Mouse (Mus musculus) right cerebral cortex, postnatal 4 days (tissue): Measurements from ENCODE around the gene Elof1.
"Not testable (repeated sequence)": the region's sequence is repeated elsewhere in the genome, so short reads cannot be mapped to it uniquely, and the experiment has no call there.

Source experiments
- DNase-seq: peaks from one replicate; pipeline ENCODE4 v3.0.0-alpha.2; 2022

Gene Elof1

DNA sequence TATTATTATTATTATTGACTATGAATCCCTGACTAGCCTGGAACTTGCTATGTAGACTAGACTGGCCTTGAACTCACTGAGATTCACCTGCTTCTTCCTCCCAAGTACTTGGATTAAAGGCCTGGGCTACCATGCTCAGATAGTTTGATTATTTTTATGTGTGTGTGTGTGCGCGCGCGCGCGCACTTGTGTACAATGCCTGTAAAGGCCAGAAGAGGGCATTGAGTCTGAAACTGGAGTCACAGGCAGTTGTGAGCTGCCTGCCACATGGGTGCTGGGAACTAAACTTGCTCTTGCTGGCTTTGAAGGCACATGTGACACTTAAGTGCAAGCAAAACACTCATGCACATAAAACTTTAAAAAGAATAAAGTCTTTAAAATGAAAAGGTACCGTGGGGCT is 27.7 kb downstream of the Elof1 start:
- no peak for DNase-seq

DNA sequence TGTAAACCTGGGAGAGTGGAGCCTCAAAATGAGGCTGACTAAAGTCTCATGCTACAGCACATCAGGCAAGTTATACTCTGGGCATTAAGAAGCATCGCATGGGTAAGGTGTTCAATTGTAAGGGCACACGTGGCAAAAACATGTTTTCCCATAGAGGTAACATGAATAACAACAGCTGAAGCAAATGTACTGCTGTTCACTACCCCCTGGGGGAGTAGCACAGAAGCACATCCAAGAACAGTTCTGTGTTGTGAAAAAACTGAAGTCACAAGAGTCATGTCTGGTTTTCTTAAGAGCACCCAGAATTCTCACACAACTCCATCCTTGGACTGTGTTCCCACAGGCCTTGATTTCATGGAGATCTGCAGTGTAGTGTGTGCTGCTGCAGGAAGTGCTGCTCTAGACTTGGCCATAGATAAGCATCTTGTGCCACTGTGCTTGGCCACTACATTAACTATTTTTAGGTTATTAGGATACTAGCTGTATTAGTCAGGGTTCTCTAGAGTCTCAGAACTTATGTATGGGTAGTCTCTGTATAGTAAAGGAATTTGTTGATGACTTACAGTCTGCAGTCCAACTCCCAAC is 29.8 kb downstream of the Elof1 start:
- no peak for DNase-seq

DNA sequence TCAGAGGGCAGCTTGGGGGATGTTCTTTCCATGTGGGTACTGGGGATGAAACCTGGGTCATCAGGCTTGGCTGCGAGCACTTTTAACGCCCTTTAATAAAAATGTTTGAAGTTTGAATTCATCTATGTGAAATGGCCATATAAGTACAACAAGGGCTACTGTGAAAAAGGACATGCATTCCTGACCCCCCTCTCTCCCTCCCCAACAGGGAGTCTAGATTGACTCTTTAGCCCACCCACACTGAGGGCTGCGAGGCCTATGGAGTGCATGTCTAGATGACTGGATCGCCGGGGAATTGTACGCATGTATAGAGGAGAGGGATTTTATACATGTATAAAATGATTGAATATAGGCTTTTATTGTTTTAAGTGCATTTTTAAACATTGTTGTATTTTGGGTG is 31.0 kb downstream of the Elof1 start:
- DNase-seq = no peak

DNA sequence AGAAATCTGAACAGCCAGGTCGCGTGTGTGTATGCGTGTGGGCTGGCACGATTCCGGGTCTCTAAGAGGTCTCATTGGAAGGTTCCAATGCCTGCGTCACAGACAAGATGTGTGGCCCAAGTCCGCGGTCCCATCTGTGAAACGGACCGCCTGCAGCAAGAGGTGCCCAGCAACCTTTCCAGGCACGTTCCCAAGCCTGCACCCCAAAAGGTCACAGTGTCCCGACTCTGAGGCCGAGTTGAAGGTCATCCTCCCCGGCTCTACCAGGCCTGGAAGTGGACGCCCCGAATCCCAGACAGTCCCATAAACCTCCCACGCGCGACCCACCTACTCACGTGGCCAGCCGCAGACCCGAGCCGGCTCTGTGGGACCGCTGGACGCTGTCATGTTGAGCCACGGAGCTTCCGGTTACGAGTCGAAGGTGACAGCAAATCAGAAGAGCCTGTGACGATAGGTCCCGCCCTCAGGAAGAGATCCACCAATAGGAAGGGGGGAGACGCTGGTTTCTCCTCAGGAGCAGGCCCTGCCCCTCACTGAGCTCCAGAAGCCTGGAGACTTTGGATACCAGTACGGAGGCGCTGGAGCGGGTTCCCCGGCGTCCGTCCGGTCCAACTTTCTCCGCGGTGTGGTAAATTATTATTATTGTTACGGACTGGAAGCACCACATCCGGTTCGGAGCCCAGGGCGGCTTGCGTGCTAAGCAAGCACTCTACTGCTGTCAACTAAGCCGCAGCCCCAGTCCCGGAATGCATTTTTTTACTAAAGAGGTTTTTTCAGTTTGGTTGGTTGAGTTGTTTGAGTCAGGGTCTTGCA is 31.7 kb downstream of the Elof1 start, which contains the start of gene Ecsit:
TSS of gene Ecsit (minus strand) at position 417 of the 813 bp plus-strand sequence.
- peak; percentile 83 for DNase-seq

DNA sequence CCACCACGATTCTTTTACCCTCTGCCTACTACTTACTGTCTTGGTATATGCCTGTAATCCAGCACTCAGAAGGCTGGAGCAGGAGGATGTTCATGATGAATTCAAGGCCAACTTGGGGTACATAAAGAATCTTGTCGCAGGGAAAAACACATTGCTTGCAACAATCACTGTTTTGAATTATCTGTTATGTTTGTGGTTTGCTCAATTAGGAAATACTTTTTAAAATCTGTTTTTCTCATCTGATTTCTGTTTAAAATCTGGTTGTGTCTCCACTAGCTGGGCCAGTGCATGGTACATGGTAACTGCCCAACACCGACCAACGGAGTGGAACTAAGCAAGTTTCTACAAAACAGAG is 32.3 kb downstream of the Elof1 start:
- DNase-seq = no peak

DNA sequence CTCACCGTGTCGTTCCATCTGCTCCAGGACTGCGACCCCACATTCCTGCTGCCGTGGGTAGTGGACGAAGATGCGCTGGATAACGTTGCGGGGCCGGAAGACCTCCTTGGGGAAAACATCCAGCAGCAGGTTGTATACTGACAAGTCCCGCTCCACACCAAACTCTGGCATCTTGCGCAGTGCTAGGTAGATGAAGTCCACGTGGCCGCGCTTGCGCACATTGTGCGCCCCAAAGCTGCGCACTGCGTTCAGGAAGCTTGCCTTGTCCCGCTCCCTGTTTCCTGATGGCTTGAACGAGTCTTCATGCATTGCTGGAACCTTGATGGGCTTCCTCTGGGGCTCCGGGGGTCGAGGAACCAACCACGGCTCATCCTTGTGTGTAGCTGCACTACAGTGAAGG is 40.7 kb downstream of the Elof1 start:
- no peak for DNase-seq

DNA sequence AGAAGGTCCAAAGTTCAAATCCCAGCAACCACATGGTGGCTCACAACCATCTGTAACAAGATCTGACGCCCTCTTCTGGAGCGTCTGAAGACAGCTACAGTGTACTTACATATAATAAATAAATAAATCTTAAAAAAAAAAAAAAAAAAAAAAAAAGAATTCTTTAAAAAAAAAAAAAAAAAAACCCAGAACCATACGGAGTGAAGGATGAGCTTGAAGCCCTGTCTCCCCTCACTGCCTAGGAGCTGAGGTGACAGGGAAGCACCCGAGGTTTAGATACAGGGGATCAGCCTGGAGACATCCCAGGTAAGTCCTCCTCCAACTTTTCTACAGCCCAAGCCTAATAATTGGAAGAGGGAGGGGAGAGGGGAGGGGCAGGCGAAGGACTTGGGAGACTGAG is 41.2 kb downstream of the Elof1 start:
- not testable (repeated sequence) for DNase-seq

DNA sequence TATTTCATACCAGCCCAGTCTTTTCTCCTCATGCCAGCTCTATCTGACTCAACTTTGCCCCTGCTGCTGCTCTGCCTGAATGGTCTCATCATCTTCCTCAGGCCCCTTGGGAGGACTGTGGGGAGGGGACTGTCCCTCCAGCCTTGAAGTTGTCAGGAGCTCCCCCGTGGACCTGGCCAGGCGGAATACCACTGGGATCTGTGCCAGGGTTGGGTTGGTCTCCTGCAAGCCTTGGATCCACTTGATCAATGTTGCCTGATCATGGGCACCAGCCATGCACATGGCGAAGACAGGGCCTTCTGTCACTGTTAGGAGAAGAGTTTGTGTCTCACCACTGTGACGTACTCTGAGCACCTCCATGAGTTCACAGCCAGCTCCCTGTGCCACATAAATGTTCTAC is 44.7 kb downstream of the Elof1 start:
- DNase-seq = no peak

DNA sequence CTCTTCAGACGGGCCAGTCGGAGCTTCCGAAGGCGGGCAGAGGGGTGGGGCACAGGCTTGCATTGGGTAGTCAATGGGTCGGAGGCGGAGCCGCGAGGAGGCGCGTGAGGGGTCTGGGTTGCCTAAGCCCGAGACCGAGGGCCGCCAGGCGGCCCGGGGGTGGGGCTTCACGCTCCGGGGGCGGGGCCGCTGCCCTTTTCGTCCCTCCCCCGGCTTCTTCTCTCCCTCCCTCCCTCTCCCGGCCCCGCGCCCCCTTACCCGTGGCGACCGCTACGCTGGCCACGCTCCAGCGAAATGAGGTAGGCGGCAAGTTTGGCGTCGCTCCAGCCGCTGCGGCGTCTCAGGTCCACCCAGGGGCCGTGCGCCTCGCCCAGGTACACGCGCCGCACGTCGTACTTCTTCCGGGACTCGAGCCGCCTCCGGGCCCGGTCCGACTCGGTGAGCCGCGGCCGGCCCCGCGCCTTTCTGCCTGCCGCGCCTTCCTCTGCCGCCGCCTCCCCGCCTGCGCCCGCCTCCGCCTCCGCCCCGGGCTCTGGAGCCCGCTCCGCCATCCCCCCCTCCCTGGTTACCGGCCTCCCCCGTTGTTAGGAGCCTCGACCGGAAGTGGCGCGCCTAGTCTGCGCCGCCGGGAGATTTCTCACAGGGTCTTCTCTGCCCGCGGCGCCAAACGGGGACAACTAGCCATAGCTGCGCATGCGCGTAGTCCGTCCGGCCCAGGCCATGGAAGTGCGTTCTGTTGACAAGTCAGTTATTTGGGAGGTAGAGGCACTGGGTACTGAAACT is 46.0 kb downstream of the Elof1 start, which contains the start of the genes Gm49318 and Zfp653:
TSS of gene Gm49318 (minus strand) at position 469 of the 783 bp plus-strand sequence.
TSS of gene Zfp653 (minus strand) at position 586 of the 783 bp plus-strand sequence.
- peak; percentile 98 for DNase-seq

DNA sequence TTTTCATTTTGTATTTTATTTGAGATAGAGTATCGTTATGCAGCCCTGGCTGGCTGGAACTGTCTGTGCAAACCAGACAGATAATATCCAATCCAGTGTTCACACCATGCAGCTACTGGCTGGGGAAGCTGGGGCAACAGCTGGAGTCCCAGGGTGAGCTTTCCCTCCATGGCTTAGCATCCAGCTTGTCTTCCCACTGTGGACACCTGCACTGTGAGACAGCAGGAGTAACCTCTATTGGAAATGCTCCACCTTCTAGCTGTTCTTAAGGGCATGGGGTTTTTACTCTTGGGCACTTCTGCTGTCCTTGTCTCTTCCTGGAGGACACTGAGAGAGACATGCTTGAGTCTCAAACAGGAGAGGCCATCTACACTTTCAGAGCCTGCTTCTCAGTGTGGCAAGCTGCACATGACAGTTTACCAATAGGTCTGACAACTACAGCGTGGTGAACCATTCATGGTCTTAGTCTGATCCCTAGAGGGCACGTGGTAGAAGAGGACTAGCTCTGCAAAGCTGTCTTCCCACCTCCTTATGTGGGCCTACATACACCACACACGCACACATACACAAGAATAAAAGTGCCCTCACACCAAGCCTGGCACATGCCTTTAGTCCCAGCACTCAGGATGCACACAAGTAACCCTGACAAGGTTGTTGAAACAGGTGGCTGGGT is 47.0 kb downstream of the Elof1 start:
- no peak for DNase-seq

DNA sequence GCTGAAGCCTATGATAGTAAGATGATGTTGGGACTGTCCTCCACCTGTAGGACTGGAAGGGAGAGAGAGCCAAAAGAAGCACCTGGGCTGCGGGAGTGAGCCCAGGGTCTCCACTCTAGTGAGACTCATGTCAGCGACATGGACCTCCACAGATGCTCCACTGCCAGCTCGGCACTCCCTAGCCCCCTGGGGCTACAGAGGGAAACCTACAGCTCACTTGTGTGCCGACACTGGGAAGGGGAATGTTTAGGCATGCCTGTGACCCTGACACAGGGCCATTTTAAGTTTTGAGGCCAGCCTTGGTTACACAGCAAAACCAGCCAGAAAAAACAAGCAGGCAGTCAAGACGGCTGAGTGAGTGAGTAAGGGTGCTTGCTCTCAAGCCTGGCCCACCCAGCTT is 49.8 kb downstream of the Elof1 start:
- no peak for DNase-seq

DNA sequence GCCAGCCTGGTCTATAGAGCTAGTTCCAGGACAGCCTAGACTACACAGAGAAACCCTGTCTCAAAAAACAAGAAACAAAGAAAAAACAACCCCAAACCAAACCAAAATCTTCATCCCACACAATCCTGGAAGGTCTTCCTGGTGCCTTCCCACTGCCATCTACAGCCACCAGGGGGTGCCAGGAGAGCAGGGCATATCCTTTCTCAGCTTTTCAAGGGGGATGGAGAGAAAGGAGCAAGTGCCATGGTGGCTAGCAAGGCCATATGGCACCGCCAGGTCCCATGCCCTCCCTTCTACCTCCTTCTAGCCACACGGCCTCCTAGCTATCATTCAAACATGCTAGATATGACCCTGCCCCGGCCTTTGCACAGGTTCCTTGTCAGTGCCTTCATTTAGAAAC is 50.5 kb downstream of the Elof1 start:
- DNase-seq = peak; percentile 61

DNA sequence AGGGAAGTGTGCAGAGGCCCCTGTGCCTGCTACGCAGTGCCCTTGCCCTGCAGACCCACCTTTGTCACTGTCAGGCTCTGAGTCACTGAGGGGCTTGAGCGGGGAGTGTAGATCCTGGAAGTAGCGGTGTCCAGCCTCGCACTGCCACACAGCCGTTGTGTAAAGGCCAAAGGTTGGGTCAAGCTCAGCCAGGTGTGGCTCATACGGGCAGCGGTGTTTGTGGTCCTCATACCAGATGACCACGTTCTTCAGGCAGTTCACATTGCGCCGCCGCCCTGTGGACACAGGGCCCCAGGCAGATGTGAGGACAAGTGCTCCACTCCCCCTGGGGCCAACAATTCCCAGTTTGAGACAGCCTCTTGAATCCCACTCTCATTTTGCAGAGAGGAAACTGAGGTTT is 51.3 kb downstream of the Elof1 start:
- DNase-seq = no peak

DNA sequence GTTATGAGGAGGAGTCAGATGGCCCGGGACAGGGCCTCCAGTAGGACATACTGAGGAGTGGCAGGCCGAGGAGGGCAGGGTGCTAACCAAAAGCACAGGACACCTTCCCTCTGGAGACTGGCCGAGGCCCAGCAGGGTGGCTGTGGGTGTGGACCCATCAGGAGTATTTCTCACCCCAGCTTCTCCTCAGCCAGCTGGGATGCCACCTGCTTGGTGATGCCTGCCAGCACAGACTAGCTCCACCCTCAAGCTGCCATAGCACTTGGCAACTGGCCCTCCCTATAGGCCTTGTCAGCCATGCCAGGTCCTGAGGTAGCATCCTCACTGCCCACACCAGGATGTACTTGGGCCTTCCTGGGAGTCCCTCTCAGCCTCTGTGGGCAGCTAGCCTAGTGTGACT is 52.6 kb downstream of the Elof1 start:
- DNase-seq = no peak
